Mouse (Mus musculus) 416B (cell line): ENCODE results near the gene Snrpd2.
"Not testable (repeated sequence)": the region's sequence is repeated elsewhere in the genome, so short reads cannot be mapped to it uniquely, and the experiment has no call there.

Source experiments
- DNase-seq: peaks from one replicate; pipeline ENCODE4 v3.0.0; 2011; ENCODE audit warnings: low read depth

Snrpd2 gene

DNA sequence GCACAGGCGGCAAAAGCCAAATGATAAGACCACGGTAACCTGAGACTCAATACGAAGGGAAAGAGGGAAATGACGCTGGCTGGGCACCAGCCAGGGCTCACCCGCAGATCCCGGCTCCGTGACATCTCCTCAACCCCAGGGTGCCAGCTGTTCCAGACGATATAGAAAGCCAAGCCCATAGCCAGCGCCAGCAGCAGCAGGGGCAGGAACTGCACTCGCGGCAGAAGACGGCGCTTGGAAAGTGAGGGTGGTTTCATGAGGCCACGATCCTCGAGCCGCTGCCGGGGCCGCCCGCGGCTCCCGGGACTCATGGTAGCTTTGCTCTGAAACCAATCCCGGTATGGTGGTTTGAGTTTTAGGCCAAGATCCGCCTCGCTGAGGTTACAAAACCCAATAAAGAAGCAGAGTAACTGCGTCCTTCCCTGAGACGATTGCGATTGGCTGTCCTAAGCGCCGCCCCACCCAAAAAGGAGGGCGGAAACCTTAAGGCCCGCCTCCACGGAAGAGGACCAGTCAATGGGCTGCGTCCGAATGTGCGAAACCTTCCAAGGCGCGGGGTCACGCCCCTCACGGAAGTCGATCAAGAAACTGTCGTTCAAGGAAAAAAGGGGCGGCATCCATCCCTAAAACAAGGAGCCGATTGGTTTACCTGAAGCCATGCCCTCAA is 514 bp upstream of the Snrpd2 start, which contains the start of gene Qpctl:
Gene Qpctl (minus strand): TSS at position 417 of the 667 bp plus-strand sequence.
- peak; percentile 100 for DNase-seq

DNA sequence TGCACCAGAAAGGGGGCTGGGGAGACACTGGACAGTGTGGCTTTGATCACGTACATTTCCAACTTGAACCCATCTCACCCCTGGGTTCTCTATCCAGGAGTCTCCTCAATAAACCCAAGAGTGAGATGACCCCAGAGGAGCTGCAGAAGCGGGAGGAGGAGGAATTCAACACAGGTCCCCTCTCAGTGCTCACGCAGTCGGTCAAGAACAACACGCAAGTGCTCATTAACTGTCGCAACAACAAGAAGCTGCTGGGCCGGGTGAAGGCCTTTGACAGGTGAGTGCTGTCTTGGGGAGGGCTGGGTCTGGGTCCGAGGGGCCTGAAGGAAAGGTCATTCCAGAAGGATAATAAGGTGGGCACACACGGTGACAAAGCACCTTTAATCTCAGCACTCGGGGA is 1.6 kb downstream of the Snrpd2 start:
- not testable (repeated sequence) for DNase-seq

DNA sequence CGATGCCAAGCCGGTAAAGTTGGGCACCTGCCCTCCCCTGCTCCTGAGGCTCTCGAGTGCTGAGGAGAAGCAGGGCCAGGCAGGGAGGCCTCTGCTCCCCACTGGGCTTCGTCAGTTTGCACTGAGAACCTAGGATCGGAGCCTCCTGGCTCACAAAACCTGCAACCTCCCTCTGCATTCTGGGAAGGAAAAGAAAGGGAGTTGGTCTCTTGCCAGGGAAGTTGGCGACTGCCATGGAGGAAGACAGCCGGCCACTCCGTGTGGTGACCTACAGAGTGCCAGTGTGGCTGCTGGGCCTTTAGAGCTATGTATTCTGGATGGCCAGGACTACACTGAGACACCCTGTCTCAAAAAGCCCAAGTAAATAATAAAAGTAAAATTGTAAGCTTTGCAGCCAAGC is 5.3 kb downstream of the Snrpd2 start:
- no peak for DNase-seq

- DNase-seq = peak; percentile 47
These were observed 6.4 kb downstream of the Snrpd2 start for GRCm38 (mm10) chr7:19155825-19156475.

DNA sequence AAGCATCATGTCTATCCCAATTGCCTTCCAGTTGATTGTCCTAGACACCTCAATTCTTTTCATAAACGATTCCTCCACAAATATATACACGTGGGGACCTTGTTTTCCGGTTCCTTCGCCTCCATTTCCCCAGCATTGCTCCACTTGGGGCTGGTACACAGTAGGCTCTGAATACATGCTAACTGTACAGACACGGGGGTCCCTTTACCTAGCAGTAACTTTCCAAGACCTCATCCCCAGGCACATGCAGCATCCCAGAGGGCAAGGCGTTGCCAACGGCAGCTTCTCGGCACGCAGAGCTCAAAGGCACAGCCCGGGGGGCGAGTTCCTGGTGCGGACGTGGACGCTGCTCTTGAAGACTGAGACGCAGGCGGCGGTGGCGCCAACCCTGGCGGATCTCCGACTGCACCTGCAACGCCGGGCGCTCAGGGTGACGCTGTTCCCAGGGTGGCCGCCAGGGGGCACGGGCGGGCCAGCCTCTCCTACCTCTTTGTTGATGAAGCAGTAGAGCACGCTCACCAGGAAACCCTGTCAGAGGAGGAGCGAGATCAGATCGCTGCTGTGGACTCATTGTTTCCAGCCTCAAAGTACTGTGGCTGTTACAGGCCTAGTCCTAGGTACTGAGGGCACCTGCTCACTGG is 7.8 kb downstream of the Snrpd2 start:
- peak; percentile 89 for DNase-seq

DNA sequence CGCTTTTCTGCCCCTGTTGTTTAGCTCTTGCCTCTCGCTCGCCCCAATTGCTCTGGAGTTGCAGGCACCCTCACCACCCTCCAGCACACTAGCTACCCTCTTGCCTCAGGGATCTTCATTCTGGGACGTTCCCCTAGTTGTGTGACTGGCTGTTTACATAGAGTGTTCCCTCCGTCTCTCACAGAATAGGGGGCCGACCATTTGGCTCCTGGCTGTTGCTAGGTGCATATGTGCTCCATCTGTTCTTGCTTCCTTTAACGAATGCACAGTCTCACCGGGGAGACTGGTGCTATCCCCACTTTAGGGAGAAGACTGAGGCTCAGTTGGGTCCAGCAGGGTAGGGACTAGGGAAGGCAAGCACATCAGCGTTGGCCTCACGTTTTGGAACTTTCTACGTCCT is 9.1 kb downstream of the Snrpd2 start:
- no peak for DNase-seq

- no peak for DNase-seq
These were observed 9.9 kb downstream of the Snrpd2 start for GRCm38 (mm10) chr7:19159411-19159810.

DNA sequence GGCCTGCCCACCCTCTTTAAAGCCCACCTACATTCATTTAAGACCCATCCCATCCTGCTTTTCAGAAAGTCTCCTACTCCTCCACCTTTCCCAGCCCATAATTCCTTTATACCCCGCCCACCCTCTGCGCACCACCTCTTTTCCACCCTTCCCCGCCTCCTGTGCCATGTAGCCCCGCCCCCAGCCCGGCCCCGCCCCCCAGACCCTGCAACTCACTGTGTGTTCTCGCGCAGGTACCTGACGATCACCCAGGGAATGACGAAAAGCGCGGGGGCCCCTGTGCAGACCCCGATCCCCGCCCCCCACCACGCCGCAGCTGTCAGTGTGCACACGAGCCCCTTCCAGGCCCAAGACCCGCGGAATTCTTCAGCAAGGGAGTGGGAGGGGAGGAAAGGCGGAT is 10.6 kb downstream of the Snrpd2 start:
- DNase-seq = no peak

GRCm38 (mm10) chr7:19162928-19163327 is 13.4 kb downstream of the Snrpd2 start:
- no peak for DNase-seq

DNA sequence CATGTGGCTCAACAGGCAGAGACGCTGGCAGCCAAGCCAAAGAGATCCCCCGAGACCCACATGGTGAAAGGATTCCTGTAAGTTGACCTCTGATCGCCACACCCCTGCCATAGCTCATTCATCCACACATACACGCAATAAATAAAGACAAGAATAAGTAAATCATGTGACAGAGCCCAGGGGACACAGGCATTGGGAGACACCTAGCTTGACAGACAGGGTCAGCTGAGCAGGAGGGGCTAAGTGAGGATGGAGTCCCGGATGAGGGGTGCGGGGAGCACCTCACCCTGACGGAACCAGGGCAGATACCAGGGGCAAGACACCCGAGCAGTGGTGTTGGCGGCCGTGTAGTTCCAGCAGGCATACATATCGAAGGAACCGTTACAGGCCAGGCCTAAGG is 14.2 kb downstream of the Snrpd2 start:
- DNase-seq = no peak

DNA sequence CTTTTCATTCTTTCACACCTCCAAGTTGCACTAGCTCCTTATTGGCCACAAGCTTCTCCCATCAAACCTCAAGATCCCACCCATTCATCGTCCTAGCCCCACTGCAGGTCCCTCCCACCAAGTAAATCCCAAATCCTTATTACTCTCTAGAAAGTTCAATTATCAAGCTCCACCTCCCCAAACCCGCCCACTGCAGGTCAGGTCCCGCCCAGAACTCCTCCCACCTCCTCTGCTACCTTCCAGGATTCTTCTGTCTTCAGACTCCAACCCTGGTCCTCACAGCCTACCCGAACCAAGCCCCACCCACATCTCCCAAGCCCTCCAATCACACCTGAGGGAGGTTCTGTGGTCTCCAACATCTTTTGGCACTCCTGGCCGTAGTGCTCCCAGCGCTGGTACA is 14.7 kb downstream of the Snrpd2 start:
- DNase-seq = peak; percentile 58

- DNase-seq = peak; percentile 43
These were observed 15.5 kb downstream of the Snrpd2 start for GRCm38 (mm10) chr7:19164978-19165377.

- DNase-seq = no peak
These were observed 16.3 kb downstream of the Snrpd2 start, which contains the start of gene Gipr for GRCm38 (mm10) chr7:19165656-19166423. TSS of gene Gipr (minus strand) at chr7:19166127.

DNA sequence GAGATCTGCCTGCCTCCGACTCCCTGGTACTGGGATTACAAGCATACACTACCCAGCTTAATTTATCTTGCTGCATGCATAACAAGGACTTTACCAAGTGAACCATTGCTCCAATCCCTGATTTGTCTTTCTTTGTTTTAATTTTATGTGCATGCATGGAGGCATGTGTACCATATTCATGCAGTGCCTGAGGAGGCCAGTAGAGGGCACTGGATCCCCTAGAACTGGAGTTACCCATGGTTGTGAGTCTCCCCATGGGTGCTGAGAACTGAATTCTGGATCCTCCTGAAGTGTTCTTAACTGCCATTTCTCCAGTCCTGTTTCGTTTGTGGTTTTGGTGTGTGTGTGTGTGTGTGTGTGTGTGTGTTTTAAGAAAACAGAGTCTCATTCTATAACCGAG is 17.5 kb downstream of the Snrpd2 start:
- DNase-seq = no peak

GRCm38 (mm10) chr7:19169506-19169905 is 20.0 kb downstream of the Snrpd2 start:
- DNase-seq = peak; percentile 66

DNA sequence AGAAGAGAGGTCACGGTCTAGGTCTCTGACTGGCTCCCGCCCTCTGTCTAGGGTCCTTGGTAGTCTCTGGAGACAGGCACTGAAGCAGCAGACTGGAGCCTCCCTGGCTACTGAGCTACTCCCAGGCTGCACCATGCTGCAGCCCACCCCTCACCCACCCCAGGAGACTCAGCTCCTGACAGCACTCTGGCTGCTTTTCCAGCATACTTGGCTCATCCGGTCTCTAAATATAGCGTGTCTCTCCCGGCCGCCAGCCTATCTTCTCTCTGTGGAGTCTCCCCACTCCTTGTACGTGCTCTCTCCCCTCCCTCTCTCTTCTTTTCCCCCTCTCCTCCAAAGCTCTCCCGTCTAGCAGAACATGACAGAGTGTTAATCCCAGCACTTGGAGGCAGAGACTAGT is 20.6 kb downstream of the Snrpd2 start:
- no peak for DNase-seq

DNA sequence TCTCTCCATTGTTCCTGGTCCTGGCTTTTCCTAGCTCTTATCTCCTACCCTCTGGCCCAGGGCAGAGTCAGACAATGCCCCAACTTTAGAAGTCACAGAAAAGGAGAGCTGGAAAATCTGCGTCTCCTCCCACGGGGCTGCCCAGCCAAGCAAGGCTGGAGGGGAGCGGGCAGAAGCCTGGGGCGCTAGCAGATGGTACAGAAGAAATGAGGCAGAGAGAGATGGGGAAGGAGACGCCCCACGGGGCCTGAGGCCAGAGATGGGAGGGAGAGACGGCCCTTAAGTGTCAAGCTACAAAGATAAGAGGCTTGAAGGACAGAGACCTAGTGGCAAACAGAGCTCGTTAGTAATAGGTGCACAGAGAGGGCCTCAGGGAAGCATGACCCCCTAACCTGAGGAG is 22.3 kb downstream of the Snrpd2 start:
- DNase-seq = no peak

DNA sequence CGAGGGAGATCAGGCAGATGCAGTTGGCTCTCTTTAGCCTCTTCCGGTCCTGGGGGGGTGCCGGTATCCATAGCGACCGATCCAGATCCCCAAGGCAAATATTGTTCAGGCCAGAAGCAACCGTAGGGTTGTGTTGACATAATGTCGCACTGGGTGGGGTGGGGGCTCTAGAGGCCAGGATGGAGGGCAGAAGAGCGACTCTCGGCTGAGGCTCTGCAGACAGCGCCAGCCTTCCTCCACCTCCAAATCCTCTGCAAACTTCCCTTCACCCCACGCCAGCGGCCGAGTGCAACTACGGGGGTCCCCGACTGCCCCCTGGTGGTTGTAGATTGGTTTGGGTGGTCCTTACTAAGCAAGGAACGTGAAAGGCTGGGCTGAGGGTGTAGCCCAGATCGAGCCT is 23.4 kb downstream of the Snrpd2 start:
- peak; percentile 82 for DNase-seq

GRCm38 (mm10) chr7:19175708-19176515 is 26.4 kb downstream of the Snrpd2 start, which contains the start of gene Eml2:
TSS of gene Eml2 (plus strand) at chr7:19176421.
- peak; percentile 59 for DNase-seq

GRCm38 (mm10) chr7:19176516-19176947 is 27.0 kb downstream of the Snrpd2 start:
- no peak for DNase-seq

- DNase-seq = no peak
These were observed 27.7 kb downstream of the Snrpd2 start for GRCm38 (mm10) chr7:19177216-19177615.
